Mouse (Mus musculus): Measurements from ENCODE around the gene Galm. TPM values are rescaled to one million over a fixed set of nuclear protein-coding genes. Genes with fewer than 3 reads are reported as not detected.
"Not testable (repeated sequence)": the region's sequence is repeated elsewhere in the genome, so short reads cannot be mapped to it uniquely, and the experiment has no call there.

Gene Galm
- polyA plus RNA-seq, 1 experiment from 2014 or later, result 1.9 TPM

- Histone ChIP-seq H3K4me2 (peak within 1 kb of the TSS; percentile 66), H3K27ac (replicated peaks) (peak within 1 kb of the TSS; percentile 85), H3K9me3 (replicated peaks) (no peaks in the 10 kb centered on the region), H3K9ac (replicated peaks) (peak within 1 kb of the TSS; percentile 64), H3K4me1 (peaks cover 15% of the 10 kb centered on the region), H3K27me3 (replicated peaks) (no peaks in the 10 kb centered on the region), H3K36me3 (no peaks in the 10 kb centered on the region), H3K4me3 (replicated peaks) (peak within 1 kb of the TSS; percentile 61)
- WGBS, result under 1% methylated on average over 33 of the region's 33 CpGs
- ATAC-seq (ENCODE audit: low FRiP score), result peak; percentile 99
Observed at GRCm38 (mm10) chr17:80224326-80225116, 97.2 kb downstream of the Galm start, which contains the start of gene Gemin6. TSS of gene Gemin6 (plus strand) at chr17:80224441.

- H3K27me3 ChIP-seq (replicated peaks); H3K9me3 ChIP-seq (replicated peaks); H3K36me3 ChIP-seq; ATAC-seq (ENCODE audit: low FRiP score): not testable (repeated sequence)
- Histone ChIP-seq H3K27ac (replicated peaks) (peak overlapping the region; percentile 85), H3K4me2 (peak overlapping the region; percentile 66), H3K4me1 (peaks cover 16% of the 10 kb centered on the region), H3K9ac (replicated peaks) (peak overlapping the region; percentile 64), H3K4me3 (replicated peaks) (peak overlapping the region; percentile 61)
- WGBS, result 56% methylated on average over 5 of the region's 5 CpGs
Observed at GRCm38 (mm10) chr17:80225142-80225541, 97.9 kb downstream of the Galm start.

GRCm38 (mm10) chr17:80229396-80229795 lies 102.1 kb downstream of the Galm start:
- no peak for ATAC-seq (ENCODE audit: low FRiP score)

GRCm38 (mm10) chr17:80233844-80234243 lies 106.6 kb downstream of the Galm start:
- Histone ChIP-seq H3K9me3 (replicated peaks) (no peaks in the 10 kb centered on the region), H3K4me2 (no peak overlapping the region), H3K36me3 (peaks cover 20% of the 10 kb centered on the region), H3K27me3 (replicated peaks) (no peaks in the 10 kb centered on the region), H3K4me1 (peaks cover 7% of the 10 kb centered on the region; the same call in 1 of the 2 replicates), H3K27ac (replicated peaks) (no peak overlapping the region), H3K4me3 (replicated peaks) (no peak overlapping the region), H3K9ac (replicated peaks) (no peak overlapping the region)
- ATAC-seq (ENCODE audit: low FRiP score), result no peak
- WGBS, result 95% methylated on average over 5 of the region's 5 CpGs

More at GRCm38 (mm10) chr17:80229396-80229795, 102.1 kb downstream of the Galm start:
- 81% methylated on average over 2 of the region's 2 CpGs for WGBS
- H3K4me3 ChIP-seq (replicated peaks), result no peak overlapping the region
- H3K36me3 ChIP-seq, result no peaks in the 10 kb centered on the region
- H3K27ac ChIP-seq (replicated peaks), result no peak overlapping the region
- H3K27me3 ChIP-seq (replicated peaks), result no peaks in the 10 kb centered on the region
- no peaks in the 10 kb centered on the region for H3K9me3 ChIP-seq (replicated peaks)
- peaks cover 13% of the 10 kb centered on the region for H3K4me1 ChIP-seq
- H3K4me2 ChIP-seq, result no peak overlapping the region
- no peak overlapping the region for H3K9ac ChIP-seq (replicated peaks)

- Histone ChIP-seq H3K27ac (replicated peaks) (no peak overlapping the region), H3K9me3 (replicated peaks) (no peaks in the 10 kb centered on the region), H3K27me3 (replicated peaks) (no peaks in the 10 kb centered on the region), H3K4me1 (peaks cover 2% of the 10 kb centered on the region; the same call in 1 of the 2 replicates), H3K36me3 (peaks cover 24% of the 10 kb centered on the region), H3K4me3 (replicated peaks) (no peak overlapping the region), H3K4me2 (no peak overlapping the region), H3K9ac (replicated peaks) (no peak overlapping the region)
- WGBS, result 88% methylated on average over 7 of the region's 7 CpGs
- ATAC-seq (ENCODE audit: low FRiP score), result no peak
Observed at GRCm38 (mm10) chr17:80234376-80234775, 107.1 kb downstream of the Galm start.

Other genes starting within 250 kb of the Galm start
- 36.9 and 38.6 TPM in 2 replicates for gene Atl2, start 231.3 kb upstream of the Galm start, polyA plus RNA-seq (2015; fragmentation: Nextera tagmentation; extraction: Ambion mirVana)
- 55.8 and 56.0 TPM in 2 replicates for gene Hnrnpll, start 65.1 kb upstream of the Galm start, polyA plus RNA-seq (2015; fragmentation: Nextera tagmentation; extraction: Ambion mirVana)
- 356 and 410 TPM in 2 replicates for gene Srsf7, start 79.8 kb downstream of the Galm start, polyA plus RNA-seq (2015; fragmentation: Nextera tagmentation; extraction: Ambion mirVana)
- gene Ttc39d, start 80.0 kb downstream of the Galm start, polyA plus RNA-seq (2015; fragmentation: Nextera tagmentation; extraction: Ambion mirVana), result 0.10 TPM in 1 of 2 replicates, not detected in the other
- gene Gemin6, start 97.0 kb downstream of the Galm start, polyA plus RNA-seq (2015; fragmentation: Nextera tagmentation; extraction: Ambion mirVana), result 18.8 and 23.9 TPM in 2 replicates
- gene Morn2, start 162.7 kb downstream of the Galm start, polyA plus RNA-seq (2015; fragmentation: Nextera tagmentation; extraction: Ambion mirVana), result 45.4 and 51.6 TPM in 2 replicates
- gene Dhx57, start 163.0 kb downstream of the Galm start, polyA plus RNA-seq (2015; fragmentation: Nextera tagmentation; extraction: Ambion mirVana), result 43.0 and 50.5 TPM in 2 replicates
- gene Arhgef33, start 179.9 kb downstream of the Galm start, polyA plus RNA-seq (2015; fragmentation: Nextera tagmentation; extraction: Ambion mirVana), result 0.96 and 1.1 TPM in 2 replicates
- 2.5 and 3.7 TPM in 2 replicates for gene Gm10190, start 246.1 kb downstream of the Galm start, polyA plus RNA-seq (2015; fragmentation: Nextera tagmentation; extraction: Ambion mirVana)

Measured in neural tube, embryonic 15.5 days (tissue).